Mouse (Mus musculus) bone marrow macrophage, adult 2 months (primary cell): ENCODE measurements around the gene Omt2b.

Experiments
- CTCF ChIP-seq: IDR thresholded peaks from 2 replicates; pipeline ENCODE4 v1.5.1; 2012; ENCODE audit warnings: low read depth, mild to moderate bottlenecking, low read length, moderate library complexity
- POLR2A ChIP-seq: IDR thresholded peaks from 2 replicates; pipeline ENCODE4 v1.6.1; 2012; ENCODE audit warnings: mild to moderate bottlenecking, low read depth, low read length, borderline replicate concordance

DNA sequence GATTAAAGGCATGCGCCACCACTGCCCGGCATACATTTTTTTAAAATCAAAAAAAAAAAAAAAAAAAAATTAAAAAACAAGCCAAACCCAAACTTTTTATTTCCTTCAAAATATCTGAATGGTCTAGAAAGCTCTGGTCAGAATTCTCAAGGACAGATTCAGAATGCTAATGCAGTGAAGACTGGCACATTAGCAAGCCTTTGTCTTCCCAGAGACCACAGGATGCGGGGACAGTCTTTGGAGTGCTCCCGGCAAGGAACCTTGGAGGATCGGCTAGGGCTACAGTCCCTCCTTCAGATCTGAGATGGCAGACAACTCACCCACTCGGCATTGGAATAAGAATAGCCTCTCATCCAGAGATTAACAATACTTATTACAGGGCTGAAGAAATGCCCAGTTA, 37.3 kb downstream of the Omt2b start:
- TF ChIP-seq CTCF, result no peak
- no peak for TF ChIP-seq POLR2A
